Mouse (Mus musculus) MEL (cell line): ENCODE measurements at regions not wholly inside any gene's neighbourhood (a gene's known extent, or its start where the extent isn't known, plus 50 kb on each side); places are given as distances from the start of the nearest gene placed in this dataset.

Experiments
- DNase-seq: peaks from one replicate; pipeline ENCODE4 v3.0.0; 2011; ENCODE audit warnings: low read depth, low spot score
- H3K27ac ChIP-seq: 2 replicates; pipeline ENCODE4 v1.5.1; 2012; ENCODE audit warnings: low read depth, mild to moderate bottlenecking, control low read depth, low read length, moderate library complexity; ENCODE audit not compliant: control insufficient read depth
- H3K27me3 ChIP-seq, 2 experiments: fragments of 150-350 bp in 1 of 2; sonication (generic) in 1 of 2; 2 replicates each; pipeline ENCODE4 v1.6.1; 2012; ENCODE audit warnings: low read length in 2 of 2, mild to moderate bottlenecking in 2 of 2, improper control_type of control experiment in 1 of 2, moderate library complexity in 1 of 2; ENCODE audit not compliant: insufficient read depth in 2 of 2, control insufficient read depth in 1 of 2
- H3K36me3 ChIP-seq, 2 experiments: 2 replicates each; pipeline ENCODE4 v1.6.1; 2012 to 2014; ENCODE audit warnings: low read length in 2 of 2, improper control_type of control experiment in 1 of 2, inconsistent platforms in 1 of 2, mild to moderate bottlenecking in 1 of 2; ENCODE audit not compliant: insufficient read depth in 2 of 2, control insufficient read depth in 1 of 2
- H3K4me1 ChIP-seq, 2 experiments: fragments of 150-350 bp in 1 of 2; sonication (generic) in 1 of 2; 2 replicates each; pipeline ENCODE4 v1.6.1; 2012; ENCODE audit warnings: low read length in 2 of 2, improper control_type of control experiment in 1 of 2, mild to moderate bottlenecking in 1 of 2; ENCODE audit not compliant: insufficient read depth in 2 of 2, control insufficient read depth in 1 of 2
- H3K4me3 ChIP-seq, 2 experiments: fragments of 150-350 bp in 1 of 2; sonication (generic) in 1 of 2; 2 replicates each; pipeline ENCODE4 v1.5.1; 2012; ENCODE audit warnings: low read depth in 2 of 2, low read length in 2 of 2, mild to moderate bottlenecking in 2 of 2, moderate library complexity in 2 of 2, control low read depth in 1 of 2, improper control_type of control experiment in 1 of 2; ENCODE audit not compliant: control insufficient read depth in 1 of 2, insufficient read depth in 1 of 2
- H3K79me2 ChIP-seq: 2 replicates; pipeline ENCODE4 v1.6.1; 2012; ENCODE audit warnings: mild to moderate bottlenecking, low read length, moderate library complexity; ENCODE audit not compliant: control insufficient read depth, poor library complexity, insufficient read depth
- H3K9ac ChIP-seq: 2 replicates; pipeline ENCODE4 v1.6.1; 2012; ENCODE audit warnings: low read depth, mild to moderate bottlenecking, control low read depth, low read length, moderate library complexity; ENCODE audit not compliant: control insufficient read depth, poor library complexity, severe bottlenecking
- H3K9me3 ChIP-seq: fragments of 150-350 bp; sonication (generic); replicated peaks from 2 replicates; pipeline ENCODE4 v1.6.1; 2012; ENCODE audit warnings: mild to moderate bottlenecking, low read length, improper control_type of control experiment, moderate library complexity; ENCODE audit not compliant: insufficient read depth
- BHLHE40 ChIP-seq: IDR thresholded peaks from 2 replicates; pipeline ENCODE4 v1.6.1; 2012; ENCODE audit warnings: low read depth, mild to moderate bottlenecking, inconsistent platforms, low read length, improper control_type of control experiment, borderline replicate concordance
- CHD1 ChIP-seq: IDR thresholded peaks from 2 replicates; pipeline ENCODE4 v1.6.1; 2012; ENCODE audit warnings: low read depth, mild to moderate bottlenecking, inconsistent platforms, low read length, improper control_type of control experiment
- ETS1 ChIP-seq: IDR thresholded peaks from 2 replicates; pipeline ENCODE4 v1.6.1; 2012; ENCODE audit warnings: low read depth, mild to moderate bottlenecking, inconsistent platforms, low read length, improper control_type of control experiment, moderate library complexity
- HCFC1 ChIP-seq: IDR thresholded peaks from 2 replicates; pipeline ENCODE4 v1.6.1; 2012; ENCODE audit warnings: low read depth, mild to moderate bottlenecking, inconsistent platforms, low read length, improper control_type of control experiment, moderate library complexity
- JUND ChIP-seq: IDR thresholded peaks from 2 replicates; pipeline ENCODE4 v1.6.1; 2011; ENCODE audit warnings: low read depth, mild to moderate bottlenecking, improper control_type of control experiment, low read length
- KAT2A ChIP-seq: conservative IDR thresholded peaks from 2 replicates; pipeline ENCODE4 v1.6.1; 2012; ENCODE audit warnings: low read depth, low read length, improper control_type of control experiment, inconsistent platforms
- MAFK ChIP-seq: IDR thresholded peaks from 2 replicates; pipeline ENCODE4 v1.6.1; 2011; ENCODE audit warnings: low read depth, mild to moderate bottlenecking, low read length, improper control_type of control experiment, borderline replicate concordance
- MAX ChIP-seq: IDR thresholded peaks from 2 replicates; pipeline ENCODE4 v1.6.1; 2011; ENCODE audit warnings: low read length, improper control_type of control experiment
- MXI1 ChIP-seq: IDR thresholded peaks from 2 replicates; pipeline ENCODE4 v1.6.1; 2011; ENCODE audit warnings: mild to moderate bottlenecking, low read depth, low read length, improper control_type of control experiment
- MYC ChIP-seq: IDR thresholded peaks from 2 replicates; pipeline ENCODE4 v1.6.1; 2011; ENCODE audit warnings: low read depth, mild to moderate bottlenecking, low read length, improper control_type of control experiment, moderate library complexity
- POLR2A ChIP-seq, 2 experiments: IDR thresholded peaks; 2 replicates each; pipeline ENCODE4 v1.6.1; 2011 to 2012; ENCODE audit warnings: low read length in 2 of 2, mild to moderate bottlenecking in 2 of 2, control low read depth in 1 of 2, improper control_type of control experiment in 1 of 2, low read depth in 1 of 2, moderate library complexity in 1 of 2; ENCODE audit not compliant: control insufficient read depth in 1 of 2, insufficient read depth in 1 of 2, poor library complexity in 1 of 2
- POLR2AphosphoS2 ChIP-seq: IDR thresholded peaks from 2 replicates; pipeline ENCODE4 v1.6.1; 2011; ENCODE audit warnings: low read length, improper control_type of control experiment
- POLR2AphosphoS5 ChIP-seq: IDR thresholded peaks from 2 replicates; pipeline ENCODE4 v1.6.1; 2012; ENCODE audit warnings: low read depth, borderline replicate concordance, mild to moderate bottlenecking, inconsistent platforms, low read length, moderate library complexity, mixed read lengths
- SIN3A ChIP-seq: IDR thresholded peaks from 2 replicates; pipeline ENCODE4 v1.6.1; 2012; ENCODE audit warnings: low read length, improper control_type of control experiment, inconsistent platforms
- SMC3 ChIP-seq: IDR thresholded peaks from 2 replicates; pipeline ENCODE4 v1.6.1; 2011; ENCODE audit warnings: low read depth, low read length, improper control_type of control experiment
- TBP ChIP-seq: IDR thresholded peaks from 2 replicates; pipeline ENCODE4 v1.8.0; 2011; ENCODE audit warnings: low read depth, low read length, improper control_type of control experiment
- TCF12 ChIP-seq: IDR thresholded peaks from 2 replicates; pipeline ENCODE4 v1.6.1; 2014; ENCODE audit warnings: low read depth, mild to moderate bottlenecking, inconsistent platforms, low read length, improper control_type of control experiment, moderate library complexity
- USF1 ChIP-seq: IDR thresholded peaks from 2 replicates; pipeline ENCODE4 v1.6.1; 2014; ENCODE audit warnings: low read depth, mild to moderate bottlenecking, inconsistent platforms, low read length, improper control_type of control experiment, moderate library complexity
- ZKSCAN1 ChIP-seq: IDR thresholded peaks from 2 replicates; pipeline ENCODE4 v1.6.1; 2012; ENCODE audit warnings: low read depth, mild to moderate bottlenecking, inconsistent platforms, low read length, improper control_type of control experiment, moderate library complexity
- ZMIZ1 ChIP-seq: IDR thresholded peaks from 2 replicates; pipeline ENCODE4 v1.6.1; 2012; ENCODE audit warnings: low read depth, mild to moderate bottlenecking, inconsistent platforms, low read length, improper control_type of control experiment, moderate library complexity

- H3K4me1 ChIP-seq = no peaks in the 10 kb centered on the region
- H3K27me3 ChIP-seq = no peaks in the 10 kb centered on the region; a peak in 1 of 4 replicates
- H3K27ac ChIP-seq = no peak overlapping the region
- no peak for TF ChIP-seq TCF12
- no peak for TF ChIP-seq MYC
- TF ChIP-seq MXI1 = no peak
- TF ChIP-seq ZMIZ1 = no peak
- no peak for TF ChIP-seq POLR2AphosphoS2
- TF ChIP-seq POLR2A (IDR thresholded peaks at IDR 0.05; ENCODE audit: control insufficient read depth in 1 of 2, insufficient read depth in 1 of 2, low read depth in 1 of 2, low read length in 2 of 2, poor library complexity in 1 of 2) = no peak
- TF ChIP-seq KAT2A = no peak
- TF ChIP-seq TBP = no peak
- TF ChIP-seq JUND = no peak
- no peak for TF ChIP-seq HCFC1
- TF ChIP-seq MAX = no peak
- no peak for TF ChIP-seq MAFK
- TF ChIP-seq SMC3 = no peak
- TF ChIP-seq ETS1 = no peak
- no peak for TF ChIP-seq CHD1
- no peak for TF ChIP-seq POLR2AphosphoS5
- no peak for TF ChIP-seq ZKSCAN1
- no peak overlapping the region for H3K9ac ChIP-seq
- DNase-seq = no peak
- H3K36me3 ChIP-seq = no peaks in the 10 kb centered on the region
- no peaks in the 10 kb centered on the region for H3K9me3 ChIP-seq
- H3K4me3 ChIP-seq = no peak overlapping the region
- no peaks in the 10 kb centered on the region for H3K79me2 ChIP-seq
Observed at GRCm38 (mm10) chr17:85767201-85767862, 79.3 kb upstream of the Six2 start.

- no peaks in the 10 kb centered on the region for H3K79me2 ChIP-seq
- no peaks in the 10 kb centered on the region for H3K36me3 ChIP-seq
- no peak overlapping the region for H3K9ac ChIP-seq
- TF ChIP-seq POLR2AphosphoS2 (no peak), USF1 (no peak), POLR2AphosphoS5 (no peak), BHLHE40 (no peak), SIN3A (no peak)
- no peaks in the 10 kb centered on the region for H3K4me1 ChIP-seq
- H3K9me3 ChIP-seq = no peaks in the 10 kb centered on the region
- no peak for DNase-seq
- no peaks in the 10 kb centered on the region; a peak in 1 of 4 replicates for H3K27me3 ChIP-seq
- H3K27ac ChIP-seq = no peak overlapping the region
- no peak overlapping the region for H3K4me3 ChIP-seq
Observed at GRCm38 (mm10) chr17:85766556-85766955, 78.5 kb upstream of the Six2 start.
